Mouse (Mus musculus): ENCODE measurements around the gene Nup153.

Nup153 gene

DNA sequence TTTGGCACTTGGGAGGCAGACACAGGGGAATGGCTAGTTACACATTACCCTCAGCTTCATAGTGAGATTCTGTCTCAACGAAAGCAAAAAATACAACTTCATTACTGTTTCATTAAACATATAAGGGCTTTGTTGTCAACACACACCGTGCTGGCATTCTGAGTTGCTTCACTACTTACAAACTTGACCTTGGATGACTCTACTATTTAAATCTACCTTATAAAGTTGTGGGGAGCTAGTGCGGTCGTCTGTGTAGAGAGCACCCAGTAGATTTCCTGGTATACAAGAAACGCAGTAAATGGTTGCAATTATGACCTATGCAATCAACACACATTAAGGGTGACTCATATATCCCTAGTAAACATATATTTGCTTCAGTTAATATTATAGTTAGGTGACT lies 671 bp upstream of the Nup153 start:
- no peak for DNase-seq (ENCODE audit: low spot score)

DNA sequence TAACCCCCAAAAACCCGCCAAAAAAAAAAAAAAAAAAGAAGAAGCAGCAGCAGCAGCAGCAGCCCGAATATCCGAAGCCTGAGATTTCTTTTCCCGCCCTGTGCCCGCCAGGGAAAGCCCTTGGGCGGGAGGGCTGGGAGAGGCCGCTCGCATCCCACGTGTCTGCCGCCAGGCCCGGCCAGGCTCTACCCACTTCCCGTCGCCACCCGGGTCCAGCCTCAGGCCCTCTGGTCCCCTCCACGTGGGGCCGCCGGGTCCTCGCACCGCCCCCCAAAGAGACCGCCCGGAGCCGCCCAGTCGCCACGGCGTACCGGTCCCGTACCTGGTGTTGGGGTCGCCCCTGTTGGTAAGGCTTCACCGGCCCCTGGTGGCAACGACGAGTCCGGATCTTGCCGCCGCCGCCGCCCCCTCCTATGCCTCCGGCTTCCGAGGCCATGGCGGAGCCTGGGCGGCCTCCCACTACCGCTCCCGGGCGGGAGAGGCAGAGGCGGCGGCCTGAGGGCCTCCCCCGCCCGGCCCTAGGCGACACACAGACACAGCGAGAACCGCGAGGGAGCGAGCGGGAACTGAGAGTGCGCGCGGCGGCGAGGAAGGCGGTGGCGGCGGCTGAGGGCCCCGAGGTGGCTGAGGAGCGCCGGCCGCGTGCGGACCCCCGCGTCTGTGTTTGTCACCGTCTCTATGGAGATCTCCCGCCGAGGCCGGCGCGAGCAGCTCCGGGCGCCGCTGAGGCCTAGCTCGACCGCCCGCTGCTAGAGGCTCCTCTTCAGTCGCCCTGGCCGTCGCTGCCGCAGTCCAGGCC lies 503 bp downstream of the Nup153 start:
- DNase-seq (ENCODE audit: low spot score), result no peak

DNA sequence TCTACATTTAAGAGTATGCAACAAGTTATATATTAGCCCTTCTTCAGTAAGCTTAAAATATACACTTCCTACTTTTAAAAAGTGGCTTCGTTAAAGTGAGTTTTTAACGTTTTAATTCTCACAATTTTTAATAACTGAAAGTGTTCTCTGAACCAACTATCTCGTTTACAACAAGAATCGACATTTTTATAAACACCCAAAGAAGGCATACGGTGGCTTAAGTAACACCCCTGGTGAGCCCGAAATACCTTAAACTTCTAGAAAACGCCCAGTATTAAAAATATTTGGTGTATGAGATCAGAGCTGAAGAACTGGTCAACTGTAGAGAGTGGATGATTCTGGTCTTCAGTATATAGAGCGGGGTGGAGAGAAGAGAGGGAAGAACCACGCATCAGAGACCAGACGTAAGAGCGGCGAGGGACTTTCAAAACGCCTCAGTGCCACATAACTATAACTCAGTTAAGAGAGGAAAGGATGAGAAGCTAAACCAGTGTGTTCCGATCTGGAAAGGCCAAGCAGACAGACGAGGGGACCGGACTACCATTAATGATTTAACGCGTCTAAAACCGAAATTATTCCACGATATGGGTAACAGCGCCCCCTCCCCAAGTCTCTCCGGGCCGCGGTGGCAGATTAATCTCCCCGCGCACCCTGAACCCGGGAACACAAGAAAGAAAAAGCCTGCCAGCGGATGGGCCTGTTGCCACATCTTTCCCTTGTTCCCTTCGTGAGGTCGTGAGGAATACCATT lies 1.3 kb downstream of the Nup153 start:
- no peak for DNase-seq (ENCODE audit: low spot score)

DNA sequence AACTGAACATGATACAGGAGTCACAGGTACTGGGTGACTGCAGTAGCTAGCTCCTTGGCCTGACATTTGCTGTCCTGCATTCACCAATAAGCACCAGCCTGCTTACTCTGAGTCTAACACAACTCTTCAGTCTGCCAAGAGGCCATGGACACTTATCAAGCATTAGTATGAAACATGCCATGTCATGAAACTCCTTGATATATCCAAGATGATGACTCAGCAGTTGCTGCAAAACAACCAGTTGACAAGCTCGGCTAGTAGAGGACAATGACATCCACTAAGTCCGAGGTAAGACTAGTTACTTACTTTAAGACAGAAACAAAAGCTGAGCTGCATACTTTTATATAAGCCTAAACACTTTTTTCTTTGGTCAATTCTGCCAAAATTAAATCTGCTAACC lies 2.5 kb downstream of the Nup153 start:
- DNase-seq (ENCODE audit: low spot score), result no peak

DNA sequence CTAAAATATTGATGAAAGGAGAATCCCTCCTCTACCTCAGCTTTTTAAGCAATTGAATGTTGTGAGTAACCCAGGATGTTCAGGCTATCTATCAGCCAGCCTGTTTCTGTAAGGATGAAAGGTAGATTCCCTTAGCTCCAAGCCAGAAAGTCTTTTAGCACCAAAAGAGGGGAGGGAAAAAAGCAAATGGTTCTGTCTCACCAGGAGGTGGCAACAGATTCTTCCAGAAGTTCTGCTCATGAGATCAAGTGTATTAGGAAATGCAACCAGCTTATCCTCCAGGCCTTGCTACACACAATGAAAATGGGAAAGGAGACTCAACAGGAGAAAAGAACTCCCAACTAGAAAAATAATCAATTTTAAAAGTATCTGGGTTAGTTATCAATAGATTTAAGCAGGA lies 3.4 kb downstream of the Nup153 start:
- DNase-seq (ENCODE audit: low spot score), result no peak

DNA sequence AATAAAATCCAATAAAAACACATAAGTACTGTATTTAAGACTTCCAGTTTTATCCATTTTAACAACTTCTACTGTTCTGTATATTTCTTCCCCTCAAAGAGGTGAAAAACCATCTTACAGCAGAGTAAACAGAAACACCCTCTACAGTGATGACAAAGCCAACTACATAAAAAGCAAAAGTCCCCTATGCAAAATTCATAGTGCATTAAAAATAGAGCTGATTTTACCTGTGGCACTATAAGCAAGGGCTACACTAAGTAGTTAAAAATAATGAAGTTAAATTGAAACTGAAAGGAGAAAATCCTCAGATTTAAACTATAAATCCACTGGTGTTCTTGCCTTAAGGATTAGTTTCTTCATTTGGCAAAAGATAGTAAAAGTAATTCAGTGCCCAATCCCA lies 6.7 kb downstream of the Nup153 start:
- no peak for DNase-seq (ENCODE audit: low spot score)

DNA sequence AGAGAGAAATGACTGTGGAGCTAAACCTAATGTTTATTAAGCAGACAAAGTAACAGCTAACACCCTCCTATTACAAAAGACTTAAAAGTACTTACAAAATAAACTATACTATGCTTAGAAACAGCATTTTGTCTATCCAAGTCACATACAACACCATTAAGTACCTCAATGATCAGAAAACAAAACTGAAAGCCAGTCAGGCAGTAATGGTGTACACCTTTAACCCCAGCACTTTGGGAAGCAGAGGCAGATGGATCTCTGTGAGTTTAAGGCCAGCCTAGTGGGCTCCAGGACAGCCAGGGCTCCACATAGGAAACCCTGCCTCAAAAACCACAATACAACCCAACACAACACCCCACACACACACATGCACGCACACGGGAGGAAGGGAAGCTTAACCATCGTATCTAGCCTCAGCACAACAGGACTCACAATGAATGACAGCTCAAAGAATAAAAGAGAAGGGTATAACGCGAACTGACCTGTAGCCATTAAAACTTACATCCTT lies 8.8 kb downstream of the Nup153 start:
- DNase-seq (ENCODE audit: low spot score), result no peak

DNA sequence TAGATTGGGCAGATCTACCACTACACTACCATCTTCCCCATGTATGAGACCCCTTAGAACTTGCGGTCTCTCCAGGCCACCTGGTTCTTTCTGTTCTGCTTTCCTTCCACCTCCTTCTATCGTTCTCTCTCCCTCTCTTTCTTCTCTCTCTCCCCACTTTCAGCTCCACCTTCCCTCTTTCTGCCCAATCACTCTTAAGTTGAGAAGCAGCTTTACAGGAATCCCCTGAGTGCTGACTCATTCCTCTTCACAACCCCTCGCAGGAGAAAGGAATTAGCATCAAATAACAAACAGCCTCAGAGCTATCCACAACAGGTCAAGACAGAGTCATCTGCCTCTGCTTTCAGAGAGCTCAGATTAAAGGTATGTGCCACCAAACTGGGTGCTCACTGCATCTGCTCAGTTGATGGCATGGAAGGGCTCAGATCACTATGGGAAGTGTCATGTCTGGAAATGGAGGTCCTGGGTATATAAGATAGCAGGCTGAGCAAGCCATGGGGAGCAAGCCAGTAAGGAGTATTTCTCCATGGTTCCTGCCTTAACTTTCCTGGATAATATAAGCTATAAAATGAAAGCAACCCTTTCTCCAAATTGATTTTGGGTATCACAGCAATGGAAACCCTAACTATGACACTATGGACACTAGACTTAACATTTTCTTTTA lies 11.6 kb downstream of the Nup153 start:
- no peak for DNase-seq (ENCODE audit: low spot score)

DNA sequence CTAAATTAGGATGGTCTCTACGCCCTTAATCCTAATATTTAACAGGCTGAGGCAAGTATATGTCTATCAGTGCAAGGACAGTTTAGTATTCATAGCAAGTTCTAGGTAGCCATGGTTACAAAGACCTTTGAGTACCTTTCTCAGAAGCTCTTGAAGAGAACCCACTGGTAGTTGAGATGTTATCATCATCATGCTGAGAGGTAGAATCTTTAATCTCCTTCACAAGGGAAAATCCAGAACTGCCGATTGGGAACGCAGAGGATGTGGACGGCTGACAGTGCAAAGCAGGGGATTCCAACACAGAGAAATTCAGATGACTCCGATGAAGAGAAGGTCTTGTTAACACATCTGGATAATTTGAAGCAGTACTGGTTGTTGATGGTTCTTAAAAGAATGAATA lies 14.3 kb downstream of the Nup153 start:
- no peak for DNase-seq (ENCODE audit: low spot score)

DNA sequence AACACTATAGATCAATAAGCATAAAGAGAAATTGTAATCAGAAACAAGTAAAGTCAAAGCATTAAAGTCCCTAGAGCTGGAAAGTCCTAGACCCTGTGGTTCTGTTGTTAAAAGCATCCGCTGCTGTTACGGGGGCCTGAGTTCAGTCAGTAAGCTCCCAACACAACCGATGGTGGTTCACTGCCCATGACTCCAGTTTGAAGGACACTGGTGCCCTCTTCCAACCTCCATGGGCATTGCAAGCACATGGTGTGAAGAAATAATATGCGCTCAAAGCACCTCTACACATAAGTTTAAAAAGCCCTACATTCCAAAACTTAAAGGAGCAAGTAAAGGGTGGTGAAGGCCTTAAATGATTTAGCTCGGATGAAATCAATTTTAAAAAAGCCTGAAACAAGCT lies 24.6 kb downstream of the Nup153 start:
- no peak for DNase-seq (ENCODE audit: low spot score)

DNA sequence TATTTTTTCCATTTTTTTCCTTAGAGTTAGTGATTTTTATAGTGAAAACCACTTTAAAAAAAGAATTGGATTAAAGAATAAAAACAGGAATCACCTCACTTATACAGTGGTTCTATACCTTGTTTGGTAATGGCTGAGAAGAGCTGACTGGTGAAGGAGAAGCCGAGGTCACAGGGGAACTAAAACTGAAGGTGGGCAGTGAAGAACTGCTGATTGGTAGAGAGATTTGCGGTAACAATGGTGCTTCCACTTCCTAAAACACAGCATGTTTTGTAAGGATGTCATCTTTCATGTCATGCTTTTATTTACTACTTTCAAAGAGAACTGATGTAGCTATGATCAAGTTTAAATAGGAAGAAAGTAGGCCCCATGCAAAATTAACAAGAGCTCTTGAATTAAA lies 26.3 kb downstream of the Nup153 start:
- no peak for DNase-seq (ENCODE audit: low spot score)

DNA sequence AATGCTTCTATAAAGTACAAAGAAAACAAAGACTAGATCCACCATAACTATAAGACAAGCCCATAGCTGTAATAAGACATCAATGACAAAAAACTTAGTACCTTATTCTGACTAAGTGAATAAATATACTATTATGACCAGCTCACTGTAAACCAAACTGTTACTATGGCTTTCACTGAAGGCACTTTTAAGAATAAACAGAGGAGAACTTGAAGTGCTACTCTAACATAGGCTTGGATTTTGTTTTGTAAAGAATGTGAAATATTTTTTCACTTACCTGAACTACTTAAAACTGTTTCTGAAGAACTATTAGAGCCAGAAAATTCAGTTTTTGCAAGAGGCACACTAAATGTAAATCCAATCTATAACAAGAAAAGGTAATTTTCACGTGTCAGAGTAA lies 28.4 kb downstream of the Nup153 start:
- no peak for DNase-seq (ENCODE audit: low spot score)

DNA sequence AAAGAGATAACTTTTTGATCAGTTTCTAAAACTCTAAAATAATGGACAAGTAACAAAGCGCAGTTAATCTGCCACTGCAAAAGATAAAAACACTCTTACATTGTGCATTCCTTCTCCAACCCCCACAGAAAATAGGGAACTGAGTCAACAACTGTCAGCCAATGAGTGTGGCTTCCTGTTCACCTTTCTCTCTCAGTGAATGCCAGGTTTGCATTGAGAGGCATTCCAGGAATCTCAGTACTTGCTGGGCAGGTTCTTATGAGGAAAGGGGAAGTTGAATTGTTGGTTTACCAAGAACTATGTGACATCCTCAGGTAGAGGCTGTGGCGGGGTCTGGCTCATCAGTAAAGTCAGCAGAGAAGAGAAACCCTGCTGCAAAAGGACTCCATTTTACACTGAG lies 31.0 kb downstream of the Nup153 start:
- DNase-seq (ENCODE audit: low spot score), result no peak

DNA sequence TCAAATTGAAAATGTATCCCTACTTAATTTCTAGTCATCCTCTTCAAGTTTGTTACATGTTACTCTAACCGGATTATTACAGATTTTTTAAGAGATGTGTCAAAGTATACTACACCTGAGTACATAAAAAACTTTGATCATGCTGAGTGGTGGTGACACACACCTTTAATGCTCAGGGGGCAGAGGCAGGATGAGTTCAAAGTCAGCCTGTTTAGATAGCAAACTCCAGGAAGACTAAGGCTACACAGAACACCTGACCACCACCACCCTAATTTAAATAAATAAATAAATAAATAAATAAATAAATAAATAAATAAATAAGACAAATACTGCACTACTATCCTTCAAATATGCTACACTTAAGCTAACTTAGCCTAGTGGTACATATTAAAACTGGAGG lies 31.8 kb downstream of the Nup153 start:
- no peak for DNase-seq (ENCODE audit: low spot score)

DNA sequence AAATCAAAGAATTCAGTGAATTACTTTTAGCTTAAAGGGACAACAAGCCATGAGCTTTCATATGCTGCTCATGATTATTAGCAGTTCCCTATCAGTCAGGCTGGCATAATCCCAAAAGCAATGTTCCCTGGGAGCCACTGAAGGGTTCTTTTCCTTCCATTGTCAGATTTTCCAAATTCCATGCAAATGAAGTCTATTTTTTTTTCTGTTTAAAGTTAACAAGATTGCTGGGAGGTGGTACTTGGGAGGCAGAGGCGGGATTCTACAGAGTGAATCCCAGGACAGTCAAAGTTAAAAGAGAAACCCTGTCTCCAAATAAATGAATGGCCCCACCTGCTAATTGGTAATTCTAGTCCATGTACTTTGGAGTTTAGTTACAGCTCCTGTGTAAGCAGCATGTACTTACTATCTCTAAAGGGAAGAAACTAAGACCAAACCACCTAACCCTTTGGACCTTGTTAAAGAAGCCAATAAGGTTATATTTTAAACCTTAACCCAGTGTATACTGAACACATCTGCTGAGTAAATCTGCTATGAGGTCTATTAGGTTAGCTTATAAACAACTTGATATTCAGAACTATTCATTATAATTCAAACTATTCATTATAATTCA lies 32.3 kb downstream of the Nup153 start:
- DNase-seq (ENCODE audit: low spot score), result no peak

DNA sequence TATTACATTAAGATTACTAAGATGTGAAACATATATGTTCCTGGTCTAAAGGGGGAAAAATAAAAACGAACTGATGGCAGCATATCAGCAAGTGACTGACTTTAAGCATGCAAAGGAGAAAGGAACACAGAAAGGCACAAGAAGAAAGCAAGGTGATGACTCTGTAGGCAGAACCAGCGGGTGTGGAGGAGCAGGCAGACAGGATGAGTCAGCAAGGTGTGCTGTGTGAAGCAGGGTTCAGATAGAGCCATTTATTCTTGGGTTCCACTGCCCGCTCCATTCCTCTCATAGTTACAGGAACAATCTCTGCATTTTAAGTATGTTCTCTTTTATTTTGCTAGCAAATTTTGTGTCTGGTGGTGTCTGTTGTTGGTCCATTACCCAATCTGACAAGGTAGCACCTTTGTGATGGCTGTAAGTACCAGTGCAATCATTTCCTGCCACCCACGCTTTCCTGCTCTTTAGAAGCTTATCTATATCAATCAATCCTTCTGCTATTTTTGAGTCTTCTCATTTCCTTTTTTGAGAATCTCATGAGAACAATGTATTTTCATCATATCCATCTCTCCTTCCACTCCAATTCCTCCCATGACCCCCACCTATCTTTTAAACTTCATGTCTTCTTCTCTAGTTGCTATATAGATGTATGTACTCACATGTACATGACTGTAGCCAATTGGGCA lies 37.0 kb downstream of the Nup153 start:
- no peak for DNase-seq (ENCODE audit: low spot score)

DNA sequence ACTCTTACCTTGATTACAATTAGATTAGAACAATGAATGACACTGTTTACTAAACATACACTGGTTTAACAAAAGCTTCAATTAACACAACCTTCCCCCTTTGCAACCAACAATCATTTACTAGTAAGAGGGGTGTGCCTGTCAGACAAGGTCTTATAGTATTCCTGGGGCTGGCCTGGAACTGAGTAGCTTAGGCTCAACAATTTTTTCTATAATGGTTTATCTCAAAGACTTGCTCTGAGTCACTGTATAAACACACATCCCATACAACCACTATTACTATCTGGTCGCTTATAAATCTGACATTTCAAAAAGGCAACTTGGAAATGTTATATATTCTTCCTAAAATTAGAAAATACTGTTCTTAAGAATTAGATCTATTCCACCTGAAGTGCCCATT lies 44.4 kb downstream of the Nup153 start:
- DNase-seq (ENCODE audit: low spot score), result no peak

DNA sequence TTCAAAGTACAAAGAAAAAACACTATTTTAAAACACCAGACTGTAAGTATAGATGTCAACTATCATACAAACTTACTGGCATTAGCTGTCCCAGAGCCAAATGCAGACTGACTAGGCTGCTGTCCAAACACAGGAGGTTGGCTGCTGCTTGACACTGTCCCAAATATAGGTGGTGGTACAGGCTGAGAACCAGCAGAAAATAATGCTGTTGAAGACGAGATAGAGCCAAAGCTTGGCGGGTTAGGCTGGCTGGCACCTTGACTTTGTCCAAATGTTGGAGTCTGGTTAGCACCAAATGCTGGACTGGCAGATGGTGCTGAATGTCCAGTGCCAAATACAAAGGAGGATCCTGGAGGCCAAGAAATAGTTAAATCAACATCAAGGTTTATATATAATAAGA lies 44.8 kb downstream of the Nup153 start:
- no peak for DNase-seq (ENCODE audit: low spot score)

DNA sequence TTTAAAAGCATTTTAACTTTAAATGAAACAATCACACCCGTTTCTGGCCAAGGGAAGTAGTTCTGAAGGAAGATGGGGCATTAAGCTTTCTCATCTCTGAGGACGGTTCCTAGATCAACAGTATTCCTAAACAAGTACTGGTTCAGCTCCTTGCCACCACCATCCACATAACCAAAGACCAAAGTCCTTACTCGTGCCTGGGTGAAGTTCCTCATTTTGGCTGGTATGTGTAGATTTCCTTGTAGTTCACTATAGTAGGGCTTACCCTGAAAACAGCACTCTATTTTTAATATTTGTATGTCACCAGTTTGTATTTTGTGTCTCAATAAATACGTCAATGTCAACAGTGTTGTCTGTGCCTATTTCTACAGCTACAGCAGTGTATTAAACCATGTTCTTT lies 50.0 kb downstream of the Nup153 start:
- DNase-seq (ENCODE audit: low spot score), result no peak

DNA sequence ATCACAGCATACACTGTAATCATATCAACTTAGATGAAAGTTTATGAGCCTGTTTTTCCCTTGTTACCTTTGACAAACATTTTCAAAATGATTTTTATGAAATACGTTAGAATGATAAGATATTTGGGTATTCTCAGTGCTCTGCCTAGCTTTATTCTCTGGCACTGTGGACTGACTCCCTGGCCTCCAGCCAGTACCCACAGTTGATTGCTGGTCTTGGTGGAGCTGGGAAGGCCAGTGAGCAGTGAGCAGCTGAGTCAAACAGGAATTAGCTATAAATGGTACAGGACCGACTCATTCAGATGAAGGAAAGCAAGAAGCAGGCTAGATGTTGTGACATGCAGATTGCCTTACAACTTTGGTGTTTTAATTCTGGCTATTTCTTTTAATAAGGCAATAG lies 53.1 kb downstream of the Nup153 start:
- DNase-seq (ENCODE audit: low spot score), result no peak

DNA sequence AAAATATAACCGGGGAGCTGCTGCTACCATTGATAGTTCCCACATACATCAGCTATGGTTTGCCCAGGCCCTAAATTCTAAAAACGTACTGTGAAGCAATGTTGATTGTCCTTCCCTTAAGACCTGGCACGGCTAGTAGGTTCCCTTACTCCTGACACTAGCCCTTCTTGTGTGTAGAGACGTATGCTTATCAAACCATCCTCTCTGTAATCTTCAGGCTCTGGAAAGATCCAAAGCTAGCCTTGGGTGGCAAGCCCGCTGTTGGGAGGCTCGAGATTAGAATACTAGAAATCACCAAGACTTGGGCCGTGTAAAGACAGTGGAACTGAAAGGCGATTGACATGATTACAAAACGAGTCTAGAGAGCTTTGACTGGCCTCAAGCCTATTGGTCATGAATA lies 57.2 kb downstream of the Nup153 start:
- DNase-seq (ENCODE audit: low spot score), result no peak
